Mouse (Mus musculus): ENCODE data around the gene Hs1bp3. TPM values are rescaled to one million over a fixed set of nuclear protein-coding genes. Genes with fewer than 3 reads are reported as not detected.

Gene Hs1bp3
- total and polyA plus RNA-seq, 2 experiments from 2014 or later: 5.1 to 8.3 TPM

GRCm38 (mm10) chr12:8339591-8340319 lies 26.5 kb downstream of the Hs1bp3 start:
- 33% methylated on average over 13 of the region's 13 CpGs for WGBS
- H3K9ac ChIP-seq (replicated peaks; ENCODE audit: low read length, poor library complexity, severe bottlenecking): no peak overlapping the region
- H3K4me3 ChIP-seq (ENCODE audit: low read depth, low read length): no peak overlapping the region
- no peaks in the 10 kb centered on the region for H3K27me3 ChIP-seq (ENCODE audit: insufficient read depth, low read length)
- ATAC-seq (ENCODE audit: low FRiP score) (no peak), DNase-seq (ENCODE audit: low spot score) (no peak)
- H3K27ac ChIP-seq (ENCODE audit: low read depth, low read length): no peak overlapping the region
- no peak overlapping the region for H3K4me2 ChIP-seq (ENCODE audit: low read depth, low read length, poor library complexity, severe bottlenecking)
- no peaks in the 10 kb centered on the region for H3K4me1 ChIP-seq (ENCODE audit: insufficient read depth, low read length)
- TF ChIP-seq CTCF (IDR thresholded peaks at IDR 0.05): no peak
- H3K36me3 ChIP-seq (ENCODE audit: insufficient read depth, low read length): peaks cover 43% of the 10 kb centered on the region
- no peaks in the 10 kb centered on the region for H3K9me3 ChIP-seq (ENCODE audit: low read length)

GRCm38 (mm10) chr12:8341008-8341407 lies 27.8 kb downstream of the Hs1bp3 start:
- H3K36me3 ChIP-seq (ENCODE audit: insufficient read depth, low read length): peaks cover 37% of the 10 kb centered on the region
- H3K27me3 ChIP-seq (ENCODE audit: insufficient read depth, low read length): no peaks in the 10 kb centered on the region
- TF ChIP-seq CTCF (IDR thresholded peaks at IDR 0.05): no peak
- H3K27ac ChIP-seq (ENCODE audit: low read depth, low read length): no peak overlapping the region
- no peak overlapping the region for H3K4me3 ChIP-seq (ENCODE audit: low read depth, low read length)
- no peak for ATAC-seq (ENCODE audit: low FRiP score)
- no peaks in the 10 kb centered on the region for H3K4me1 ChIP-seq (ENCODE audit: insufficient read depth, low read length)
- H3K9me3 ChIP-seq (ENCODE audit: low read length): no peaks in the 10 kb centered on the region
- H3K9ac ChIP-seq (replicated peaks; ENCODE audit: low read length, poor library complexity, severe bottlenecking): no peak overlapping the region
- WGBS: 93% methylated on average over 6 of the region's 6 CpGs
- no peak overlapping the region for H3K4me2 ChIP-seq (ENCODE audit: low read depth, low read length, poor library complexity, severe bottlenecking)
- no peak for DNase-seq (ENCODE audit: low spot score)

- no peak for ATAC-seq (ENCODE audit: low FRiP score)
- Histone ChIP-seq H3K4me3 (ENCODE audit: low read depth, low read length) (no peak overlapping the region), H3K9me3 (ENCODE audit: low read length) (no peaks in the 10 kb centered on the region), H3K4me2 (ENCODE audit: low read depth, low read length, poor library complexity, severe bottlenecking) (no peak overlapping the region), H3K27ac (ENCODE audit: low read depth, low read length) (no peak overlapping the region), H3K36me3 (ENCODE audit: insufficient read depth, low read length) (peaks cover 27% of the 10 kb centered on the region), H3K9ac (replicated peaks; ENCODE audit: low read length, poor library complexity, severe bottlenecking) (no peak overlapping the region), H3K4me1 (ENCODE audit: insufficient read depth, low read length) (no peaks in the 10 kb centered on the region), H3K27me3 (ENCODE audit: insufficient read depth, low read length) (no peaks in the 10 kb centered on the region)
- DNase-seq (ENCODE audit: low spot score): no peak
- no peak for TF ChIP-seq CTCF (IDR thresholded peaks at IDR 0.05)
- WGBS: 98% methylated on average over 3 of the region's 3 CpGs
These were observed 30.1 kb downstream of the Hs1bp3 start for GRCm38 (mm10) chr12:8343381-8343780.

- Histone ChIP-seq H3K27me3 (ENCODE audit: insufficient read depth, low read length) (no peaks in the 10 kb centered on the region), H3K4me2 (ENCODE audit: low read depth, low read length, poor library complexity, severe bottlenecking) (no peak overlapping the region), H3K4me1 (ENCODE audit: insufficient read depth, low read length) (0 out of 2 replicates have a peak, but pooled peaks cover 4% of the 10 kb centered on the region), H3K9ac (replicated peaks; ENCODE audit: low read length, poor library complexity, severe bottlenecking) (no peak overlapping the region), H3K9me3 (ENCODE audit: low read length) (no peaks in the 10 kb centered on the region), H3K4me3 (ENCODE audit: low read depth, low read length) (no peak overlapping the region), H3K27ac (ENCODE audit: low read depth, low read length) (peak overlapping the region; percentile 57; the same call in 1 of the 2 replicates), H3K36me3 (ENCODE audit: insufficient read depth, low read length) (peaks cover 19% of the 10 kb centered on the region)
- 62% methylated on average over 9 of the region's 9 CpGs for WGBS
- DNase-seq (ENCODE audit: low spot score): no peak
- 0 out of 2 replicates have a peak, but pooled peaks have one; percentile 8 for ATAC-seq (ENCODE audit: low FRiP score)
- TF ChIP-seq CTCF (IDR thresholded peaks at IDR 0.05): no peak
These were observed 31.7 kb downstream of the Hs1bp3 start for GRCm38 (mm10) chr12:8344897-8345296.

- H3K36me3 ChIP-seq (ENCODE audit: insufficient read depth, low read length): peaks cover 16% of the 10 kb centered on the region
- H3K4me2 ChIP-seq (ENCODE audit: low read depth, low read length, poor library complexity, severe bottlenecking): no peak overlapping the region
- WGBS: 99% methylated on average over 5 of the region's 5 CpGs
- H3K9ac ChIP-seq (replicated peaks; ENCODE audit: low read length, poor library complexity, severe bottlenecking): no peak overlapping the region
- DNase-seq (ENCODE audit: low spot score) (no peak), ATAC-seq (ENCODE audit: low FRiP score) (no peak)
- H3K4me3 ChIP-seq (ENCODE audit: low read depth, low read length): no peak overlapping the region
- TF ChIP-seq CTCF (IDR thresholded peaks at IDR 0.05): no peak
- H3K9me3 ChIP-seq (ENCODE audit: low read length): no peaks in the 10 kb centered on the region
- H3K27ac ChIP-seq (ENCODE audit: low read depth, low read length): no peak overlapping the region
- no peaks in the 10 kb centered on the region for H3K27me3 ChIP-seq (ENCODE audit: insufficient read depth, low read length)
- H3K4me1 ChIP-seq (ENCODE audit: insufficient read depth, low read length): 0 out of 2 replicates have a peak, but pooled peaks cover 4% of the 10 kb centered on the region
These were observed 32.3 kb downstream of the Hs1bp3 start for GRCm38 (mm10) chr12:8345539-8345938.

GRCm38 (mm10) chr12:8347746-8348462 lies 34.7 kb downstream of the Hs1bp3 start:
- Histone ChIP-seq H3K4me2 (ENCODE audit: low read depth, low read length, poor library complexity, severe bottlenecking) (no peak overlapping the region), H3K27ac (ENCODE audit: low read depth, low read length) (no peak overlapping the region; the same call in 1 of the 2 replicates), H3K4me3 (ENCODE audit: low read depth, low read length) (no peak overlapping the region), H3K36me3 (ENCODE audit: insufficient read depth, low read length) (0 out of 2 replicates have a peak, but pooled peaks cover 3% of the 10 kb centered on the region), H3K9me3 (ENCODE audit: low read length) (no peaks in the 10 kb centered on the region), H3K27me3 (ENCODE audit: insufficient read depth, low read length) (no peaks in the 10 kb centered on the region), H3K9ac (replicated peaks; ENCODE audit: low read length, poor library complexity, severe bottlenecking) (no peak overlapping the region), H3K4me1 (ENCODE audit: insufficient read depth, low read length) (0 out of 2 replicates have a peak, but pooled peaks cover 4% of the 10 kb centered on the region)
- TF ChIP-seq CTCF (IDR thresholded peaks at IDR 0.05): no peak
- ATAC-seq (ENCODE audit: low FRiP score) (no peak), DNase-seq (ENCODE audit: low spot score) (no peak)
- 74% methylated on average over 8 of the region's 8 CpGs for WGBS

Measured in midbrain, postnatal 0 days (tissue).